Comparison of ENCODE assay signal across 8 mouse cellular contexts in the genomic region with DNA sequence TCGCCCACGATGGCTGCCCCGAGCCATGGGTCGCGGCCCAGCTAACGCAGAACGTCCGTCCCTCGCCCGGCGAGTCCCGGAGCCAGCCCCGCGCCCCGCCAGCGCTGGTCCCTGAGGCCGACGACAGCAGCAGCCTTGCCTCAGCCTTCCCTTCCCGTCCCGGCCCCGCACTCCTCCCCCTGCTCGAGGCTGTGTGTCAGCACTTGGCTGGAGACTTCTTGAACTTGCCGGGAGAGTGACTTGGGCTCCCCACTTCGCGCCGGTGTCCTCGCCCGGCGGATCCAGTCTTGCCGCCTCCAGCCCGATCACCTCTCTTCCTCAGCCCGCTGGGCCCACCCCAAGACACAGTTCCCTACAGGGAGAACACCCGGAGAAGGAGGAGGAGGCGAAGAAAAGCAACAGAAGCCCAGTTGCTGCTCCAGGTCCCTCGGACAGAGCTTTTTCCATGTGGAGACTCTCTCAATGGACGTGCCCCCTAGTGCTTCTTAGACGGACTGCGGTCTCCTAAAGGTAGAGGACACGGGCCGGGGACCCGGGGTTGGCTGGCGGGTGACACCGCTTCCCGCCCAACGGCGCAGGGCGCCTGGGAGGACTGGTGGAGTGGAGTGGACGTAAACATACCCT. TPM values are rescaled to one million over a fixed set of nuclear protein-coding genes. Genes with fewer than 3 reads are reported as not detected.
A peak's percentile ranks its signal among the peaks of the same experiment; 100 is the strongest.
DNase-seq lines count a peak whose midpoint lies in the region; ATAC-seq and TF ChIP-seq lines count a peak whose summit lies in the region.

No protein-coding gene starts in this region.

- WGBS in heart, adult 2 months: 3% methylated on average over 48 of the region's 48 CpGs
- WGBS in kidney, embryonic 14.5 days: 1% methylated on average over 42 of the region's 48 CpGs
- WGBS in lung, postnatal 0 days: 1% methylated on average over 44 of the region's 48 CpGs
- WGBS in cerebellum, adult 2 months: 4% methylated on average over 48 of the region's 48 CpGs

- H3K27ac ChIP-seq in heart, adult 2 months: peak overlapping the region; percentile 54
- no peak overlapping the region for H3K27ac ChIP-seq in kidney, embryonic 14.5 days (ENCODE audit: low read depth, low read length)
- no peak overlapping the region for H3K27ac ChIP-seq in lung, postnatal 0 days (ENCODE audit: low read length)
- no peak overlapping the region for H3K27ac ChIP-seq in cerebellum, adult 2 months (ENCODE audit: insufficient read depth, low read length)

- no peaks in the 10 kb centered on the region; the same call in 1 of the 2 replicates for H3K4me1 ChIP-seq in heart, adult 2 months (ENCODE audit: control insufficient read depth, insufficient read depth, low read length)
- H3K4me1 ChIP-seq in kidney, embryonic 14.5 days (ENCODE audit: control insufficient read depth, insufficient read depth, low read length): peaks cover 4% of the 10 kb centered on the region
- H3K4me1 ChIP-seq in lung, postnatal 0 days (ENCODE audit: insufficient read depth, low read depth, low read length): no peaks in the 10 kb centered on the region
- no peaks in the 10 kb centered on the region for H3K4me1 ChIP-seq in cerebellum, adult 2 months (ENCODE audit: control insufficient read depth, insufficient read depth, low read length)

- TF ChIP-seq POLR2A in heart, adult 2 months (IDR thresholded peaks at IDR 0.05; ENCODE audit: insufficient read depth, low read depth, low read length): no peak
- no peak for TF ChIP-seq POLR2A in cerebellum, adult 2 months (IDR thresholded peaks at IDR 0.05; ENCODE audit: borderline replicate concordance, insufficient read depth, low read length)

- peak overlapping the region; percentile 60 for H3K4me3 ChIP-seq in heart, adult 2 months
- peak overlapping the region; percentile 64 for H3K4me3 ChIP-seq in kidney, embryonic 14.5 days (ENCODE audit: low read length)
- H3K4me3 ChIP-seq in lung, postnatal 0 days (ENCODE audit: low read depth, low read length): peak overlapping the region; percentile 49
- H3K4me3 ChIP-seq in cerebellum, adult 2 months (replicated peaks; ENCODE audit: insufficient read depth, low read depth, low read length): no peak overlapping the region

- H3K27me3 ChIP-seq in heart, adult 2 months (ENCODE audit: control insufficient read depth, insufficient read depth, low read length): peaks cover 9% of the 10 kb centered on the region; the same call in 1 of the 2 replicates
- H3K27me3 ChIP-seq in kidney, embryonic 14.5 days (ENCODE audit: control insufficient read depth, insufficient read depth, low read length): peaks cover 22% of the 10 kb centered on the region
- peaks cover 13% of the 10 kb centered on the region for H3K27me3 ChIP-seq in lung, postnatal 0 days (replicated peaks; ENCODE audit: insufficient read depth, low read length)
- peaks cover 5% of the 10 kb centered on the region; the same call in 1 of the 2 replicates for H3K27me3 ChIP-seq in cerebellum, adult 2 months (ENCODE audit: control insufficient read depth, insufficient read depth, low read length)

- H3K9ac ChIP-seq in heart, adult 2 months (ENCODE audit: low read depth, low read length): peak overlapping the region; percentile 74
- peak overlapping the region; percentile 63 for H3K9ac ChIP-seq in kidney, embryonic 14.5 days (ENCODE audit: low read depth, low read length)
- peak overlapping the region; percentile 37 for H3K9ac ChIP-seq in lung, postnatal 0 days (replicated peaks; ENCODE audit: low read depth)

- peak; percentile 16; the same call in 1 of the 2 replicates for ATAC-seq in kidney, embryonic 14.5 days (ENCODE audit: low FRiP score, low TSS enrichment)
- ATAC-seq in lung, postnatal 0 days: peak; percentile 45

- intact Hi-C loops in heart, adult 2 months (cut with DNase I): loop anchor here (5.0 to 10.0 kb wide), 3 partner anchors 118 to 929 kb away; no protein-coding TSS in a partner anchor

- H3K9me3 ChIP-seq in kidney, embryonic 14.5 days (ENCODE audit: control insufficient read depth, low read length): no peaks in the 10 kb centered on the region
- H3K9me3 ChIP-seq in lung, postnatal 0 days (ENCODE audit: low read length): no peaks in the 10 kb centered on the region

- TF ChIP-seq EP300 in heart, adult 2 months (IDR thresholded peaks at IDR 0.05; ENCODE audit: insufficient read depth, low read depth, low read length): no peak
- no peak for TF ChIP-seq EP300 in lung, postnatal 0 days (IDR thresholded peaks at IDR 0.05)

- H3K36me3 ChIP-seq in heart, adult 2 months (ENCODE audit: control insufficient read depth, insufficient read depth, low read length): no peaks in the 10 kb centered on the region
- H3K36me3 ChIP-seq in kidney, embryonic 14.5 days (ENCODE audit: control insufficient read depth, insufficient read depth, low read length): no peaks in the 10 kb centered on the region
- H3K36me3 ChIP-seq in lung, postnatal 0 days (ENCODE audit: insufficient read depth, low read length): no peaks in the 10 kb centered on the region

- peak overlapping the region; percentile 94 for H3K4me2 ChIP-seq in kidney, embryonic 14.5 days (replicated peaks; ENCODE audit: low read depth, low read length)
- peak overlapping the region; percentile 80 for H3K4me2 ChIP-seq in lung, postnatal 0 days (replicated peaks; ENCODE audit: low read depth, low read length)

- DNase-seq in adrenal gland, adult 8-10 months: peak; percentile 54
- DNase-seq in embryo, embryonic 9.5 days (ENCODE audit: extremely low spot score): peak; percentile 56
- peak; percentile 66 to 72 for DNase-seq in heart, adult 2 months
- DNase-seq in lung, postnatal 0 days (ENCODE audit: low spot score): peak; percentile 51
- DNase-seq in skeletal muscle tissue, adult 2 months (ENCODE audit: low read depth, low spot score): peak; percentile 25
- DNase-seq in c-Kit-positive CD71-positive TER-119-positive erythroid progenitor cells, embryonic 14.5 days (ENCODE audit: low spot score): no peak
- DNase-seq in cerebellum, adult 2 months: no peak

- H3K79me2 ChIP-seq in heart, adult 2 months (replicated peaks; ENCODE audit: control insufficient read depth, insufficient read depth, low read length): no peaks in the 10 kb centered on the region

- no peak for TF ChIP-seq CTCF in heart, adult 2 months (IDR thresholded peaks at IDR 0.05)
- 0 out of 2 replicates have a peak, but pooled peaks have one; percentile 16 for TF ChIP-seq CTCF in lung, postnatal 0 days (IDR thresholded peaks at IDR 0.05)
- TF ChIP-seq CTCF in cerebellum, adult 2 months (IDR thresholded peaks at IDR 0.05; ENCODE audit: borderline replicate concordance, insufficient read depth, low read depth, low read length): no peak

RNA-seq across cellular contexts. Expression of a gene that starts 1.0 kb away (rescaled TPM):
- total RNA-seq in adrenal gland, adult 8-10 months (2022): 10 to 100 TPM in 3 of 4 experiments, 1 to 10 TPM in 1; 7.0 to 17.9 (median 13.7) TPM
- total RNA-seq in heart, adult 2 months (2021): 1 to 10 TPM; 1.6 to 1.8 TPM
- 0.59 and 0.96 TPM in 2 replicates for polyA plus RNA-seq in heart, adult 2 months (2012; rRNA removed)
- 8.1 and 12.6 TPM in 2 replicates for polyA plus RNA-seq in kidney, embryonic 14.5 days (2014; fragmentation: Nextera tagmentation; extraction: Ambion mirVana)
- 9.1 and 9.3 TPM in 2 replicates for polyA plus RNA-seq in lung, postnatal 0 days (2015; fragmentation: Nextera tagmentation; extraction: Ambion mirVana)
- polyA plus RNA-seq in cerebellum, adult 2 months (2012; rRNA removed): 1.3 and 1.9 TPM in 2 replicates

Comparison
In these comparisons a context has a peak if more than half of its experiments do, and no peak if none do; other contexts are left out.
1. DNase-seq: peak in adrenal gland, adult 8-10 months (single experiment), embryo, embryonic 9.5 days (single experiment), heart, adult 2 months (2 of 2), lung, postnatal 0 days (single experiment) and skeletal muscle tissue, adult 2 months (single experiment); none in c-Kit-positive CD71-positive TER-119-positive erythroid progenitor cells, embryonic 14.5 days (single experiment) and cerebellum, adult 2 months (0 of 2).
2. Peak in every context shown above with its lines, with median percentiles within 50 percentile points of each other: H3K9ac ChIP-seq.